Mouse (Mus musculus): ENCODE data around the gene Olfr118. TPM values are rescaled to one million over a fixed set of nuclear protein-coding genes. Genes with fewer than 3 reads are reported as not detected.
"Not testable (repeated sequence)": the region's sequence is repeated elsewhere in the genome, so short reads cannot be mapped to it uniquely, and the experiment has no call there.

The Olfr118 gene
- total and polyA plus RNA-seq, 3 experiments = not detected

DNA sequence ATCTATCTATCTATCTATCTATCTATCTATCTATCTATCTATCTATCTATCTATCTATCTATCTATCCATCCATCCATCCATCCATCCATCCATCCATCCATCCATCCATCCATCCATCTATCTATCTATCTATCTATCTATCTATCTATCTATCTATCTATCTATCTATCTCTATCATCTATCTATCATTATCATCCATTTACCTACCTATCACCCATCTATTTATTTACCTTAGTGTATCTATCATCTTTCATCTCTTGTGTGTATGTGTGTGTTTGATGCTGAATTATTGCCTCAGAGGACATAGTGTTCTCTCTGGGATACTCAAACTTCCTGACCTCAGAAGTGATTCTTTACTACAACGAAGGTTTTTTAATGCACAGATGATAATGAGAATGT lies 29.5 kb downstream of the Olfr118 start, which contains the start of gene Olfr119:
TSS of gene Olfr119 (plus strand) at position 301 of the 400 bp plus-strand sequence.
- dilution Hi-C loops (cut with MboI; ENCODE audit: extremely low pct_ligation_motif_present, extremely low pct_unique_long_range_greater_than_20kb, low sequenced_read_pairs); DNase-seq (ENCODE audit: extremely low read depth); H3K79me2 ChIP-seq (replicated peaks; ENCODE audit: control insufficient read depth, extremely low read depth, insufficient read depth, poor library complexity, severe bottlenecking); H3K4me1 ChIP-seq (ENCODE audit: control insufficient read depth in 1 of 2, insufficient read depth in 2 of 2); H3K27me3 ChIP-seq (replicated peaks); H3K4me3 ChIP-seq (replicated peaks in 1 of 3; ENCODE audit: low read depth in 2 of 3, low read length in 2 of 3, poor library complexity in 1 of 3); H3K36me3 ChIP-seq (replicated peaks in 1 of 2; ENCODE audit: control insufficient read depth in 1 of 2, insufficient read depth in 1 of 2, low read length in 1 of 2); in situ Hi-C loops (cut with MboI; ENCODE audit: low pct_ligation_motif_present, low pct_unique_long_range_greater_than_20kb, low sequenced_read_pairs); H3K4me2 ChIP-seq (ENCODE audit: insufficient read depth, low read depth, poor library complexity, severe bottlenecking); H3K27ac ChIP-seq (ENCODE audit: insufficient read depth, low read depth); H3K9me3 ChIP-seq (replicated peaks; ENCODE audit: low read length); H3K9ac ChIP-seq (ENCODE audit: insufficient read depth, low read depth): not testable (repeated sequence)

DNA sequence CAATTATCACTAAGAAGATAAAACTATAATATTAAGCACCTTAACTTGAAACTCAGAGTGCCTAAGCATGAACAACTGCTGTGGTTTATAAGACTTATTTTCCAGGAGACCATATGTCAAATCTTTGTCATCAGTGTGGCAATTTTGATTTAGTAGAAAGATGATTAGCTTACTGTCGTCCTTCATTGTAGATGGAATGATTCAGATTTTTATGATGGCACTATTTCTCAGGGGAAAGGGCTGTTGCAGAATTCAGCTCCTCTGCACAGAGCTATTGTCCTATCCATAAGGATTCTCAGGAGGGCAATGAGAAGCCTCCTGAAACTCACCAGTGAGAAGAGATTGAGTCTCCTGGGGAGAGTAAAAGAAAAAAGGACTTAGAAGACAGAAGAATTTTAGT lies 54.7 kb downstream of the Olfr118 start, which contains the start of gene Olfr120:
TSS of gene Olfr120 (plus strand) at position 301 of the 400 bp plus-strand sequence.
- peaks cover 7% of the 10 kb centered on the region for H3K9me3 ChIP-seq (replicated peaks; ENCODE audit: low read length)
- no peak for TF ChIP-seq GABPA (IDR thresholded peaks at IDR 0.05; ENCODE audit: insufficient replicate concordance, low read depth, low read length)
- no peak for TF ChIP-seq CHD1 (IDR thresholded peaks at IDR 0.05; ENCODE audit: low read depth, low read length)
- TF ChIP-seq ZC3H11A (IDR thresholded peaks at IDR 0.05; ENCODE audit: low read depth, low read length) = no peak
- no peak for TF ChIP-seq ETS1 (conservative IDR thresholded peaks at IDR 0.05; ENCODE audit: low read depth, low read length)
- no peak for TF ChIP-seq MXI1 (IDR thresholded peaks at IDR 0.05; ENCODE audit: low read depth, low read length)
- TF ChIP-seq MEF2A (IDR thresholded peaks at IDR 0.05; ENCODE audit: borderline replicate concordance, low read depth, low read length) = no peak
- no peak for TF ChIP-seq CTCF (conservative IDR thresholded peaks at IDR 0.05 in 1 of 2, IDR thresholded peaks at IDR 0.05 in 1 of 2; ENCODE audit: low read depth in 2 of 2, low read length in 2 of 2)
- no peak for TF ChIP-seq MYC (IDR thresholded peaks at IDR 0.05; ENCODE audit: low read depth, low read length)
- TF ChIP-seq NELFE (IDR thresholded peaks at IDR 0.05; ENCODE audit: low read depth, low read length) = no peak
- TF ChIP-seq USF1 (IDR thresholded peaks at IDR 0.05; ENCODE audit: low read depth, low read length) = no peak
- H3K9ac ChIP-seq (ENCODE audit: insufficient read depth, low read depth) = no peak within 1 kb of the TSS
- DNase-seq (ENCODE audit: extremely low read depth) = no peak
- H3K4me2 ChIP-seq (ENCODE audit: insufficient read depth, low read depth, poor library complexity, severe bottlenecking) = no peak within 1 kb of the TSS
- H3K27me3 ChIP-seq (replicated peaks) = no peaks in the 10 kb centered on the region
- H3K27ac ChIP-seq (ENCODE audit: insufficient read depth, low read depth) = no peak within 1 kb of the TSS
- no peaks in the 10 kb centered on the region for H3K79me2 ChIP-seq (replicated peaks; ENCODE audit: control insufficient read depth, extremely low read depth, insufficient read depth, poor library complexity, severe bottlenecking)
- H3K4me1 ChIP-seq (ENCODE audit: control insufficient read depth in 1 of 2, insufficient read depth in 2 of 2) = no peaks in the 10 kb centered on the region
- in situ Hi-C loops (cut with MboI; ENCODE audit: low pct_ligation_motif_present, low pct_unique_long_range_greater_than_20kb, low sequenced_read_pairs) (no loop called here), dilution Hi-C loops (cut with MboI; ENCODE audit: extremely low pct_ligation_motif_present, extremely low pct_unique_long_range_greater_than_20kb, low sequenced_read_pairs) (no loop called here)
- no peak within 1 kb of the TSS for H3K4me3 ChIP-seq (replicated peaks in 1 of 3; ENCODE audit: low read depth in 2 of 3, low read length in 2 of 3, poor library complexity in 1 of 3)
- H3K36me3 ChIP-seq (replicated peaks in 1 of 2; ENCODE audit: control insufficient read depth in 1 of 2, insufficient read depth in 1 of 2, low read length in 1 of 2) = no peaks in the 10 kb centered on the region

Other genes with a start within 250 kb of the Olfr118 start
- gene Olfr108, start 221.5 kb upstream of the Olfr118 start, total RNA-seq (2012; rRNA removed) = not detected in 2 replicates
- not detected in 2 replicates for gene Olfr108, start 221.5 kb upstream of the Olfr118 start, total RNA-seq (2014; rRNA removed)
- not detected in 2 replicates for gene Olfr108, start 221.5 kb upstream of the Olfr118 start, polyA plus RNA-seq (2012; ENCODE audit: insufficient read length, low read depth)
- gene Olfr109, start 208.1 kb upstream of the Olfr118 start, total RNA-seq (2012; rRNA removed) = not detected in 2 replicates
- gene Olfr109, start 208.1 kb upstream of the Olfr118 start, total RNA-seq (2014; rRNA removed) = not detected in 2 replicates
- gene Olfr109, start 208.1 kb upstream of the Olfr118 start, polyA plus RNA-seq (2012; ENCODE audit: insufficient read length, low read depth) = not detected in 2 replicates
- gene H2-M2, start 183.4 kb upstream of the Olfr118 start, total RNA-seq (2012; rRNA removed) = not detected in 2 replicates
- not detected in 2 replicates for gene H2-M2, start 183.4 kb upstream of the Olfr118 start, total RNA-seq (2014; rRNA removed)
- gene H2-M2, start 183.4 kb upstream of the Olfr118 start, polyA plus RNA-seq (2012; ENCODE audit: insufficient read length, low read depth) = 2.1 and 2.9 TPM in 2 replicates
- not detected in 2 replicates for gene Olfr110, start 174.5 kb upstream of the Olfr118 start, total RNA-seq (2012; rRNA removed)
- gene Olfr110, start 174.5 kb upstream of the Olfr118 start, total RNA-seq (2014; rRNA removed) = not detected in 2 replicates
- not detected in 2 replicates for gene Olfr110, start 174.5 kb upstream of the Olfr118 start, polyA plus RNA-seq (2012; ENCODE audit: insufficient read length, low read depth)
- not detected in 2 replicates for gene Olfr111, start 159.0 kb upstream of the Olfr118 start, total RNA-seq (2012; rRNA removed)
- gene Olfr111, start 159.0 kb upstream of the Olfr118 start, total RNA-seq (2014; rRNA removed) = not detected in 2 replicates
- not detected in 2 replicates for gene Olfr111, start 159.0 kb upstream of the Olfr118 start, polyA plus RNA-seq (2012; ENCODE audit: insufficient read length, low read depth)
- gene Olfr112, start 97.5 kb upstream of the Olfr118 start, total RNA-seq (2012; rRNA removed) = not detected in 2 replicates
- gene Olfr112, start 97.5 kb upstream of the Olfr118 start, total RNA-seq (2014; rRNA removed) = not detected in 2 replicates
- gene Olfr112, start 97.5 kb upstream of the Olfr118 start, polyA plus RNA-seq (2012; ENCODE audit: insufficient read length, low read depth) = not detected in 2 replicates
- not detected in 2 replicates for gene Olfr113, start 89.3 kb upstream of the Olfr118 start, total RNA-seq (2012; rRNA removed)
- not detected in 2 replicates for gene Olfr113, start 89.3 kb upstream of the Olfr118 start, total RNA-seq (2014; rRNA removed)
- gene Olfr113, start 89.3 kb upstream of the Olfr118 start, polyA plus RNA-seq (2012; ENCODE audit: insufficient read length, low read depth) = not detected in 2 replicates
- not detected in 2 replicates for gene Olfr114, start 74.2 kb upstream of the Olfr118 start, total RNA-seq (2012; rRNA removed)
- not detected in 2 replicates for gene Olfr114, start 74.2 kb upstream of the Olfr118 start, total RNA-seq (2014; rRNA removed)
- gene Olfr114, start 74.2 kb upstream of the Olfr118 start, polyA plus RNA-seq (2012; ENCODE audit: insufficient read length, low read depth) = not detected in 2 replicates
- gene Olfr115, start 39.9 kb upstream of the Olfr118 start, total RNA-seq (2012; rRNA removed) = not detected in 2 replicates
- gene Olfr115, start 39.9 kb upstream of the Olfr118 start, total RNA-seq (2014; rRNA removed) = not detected in 2 replicates
- gene Olfr115, start 39.9 kb upstream of the Olfr118 start, polyA plus RNA-seq (2012; ENCODE audit: insufficient read length, low read depth) = not detected in 2 replicates
- gene Olfr116, start 39.8 kb upstream of the Olfr118 start, total RNA-seq (2012; rRNA removed) = not detected in 2 replicates
- not detected in 2 replicates for gene Olfr116, start 39.8 kb upstream of the Olfr118 start, total RNA-seq (2014; rRNA removed)
- gene Olfr116, start 39.8 kb upstream of the Olfr118 start, polyA plus RNA-seq (2012; ENCODE audit: insufficient read length, low read depth) = not detected in 2 replicates
- not detected in 2 replicates for gene Olfr117, start 3.2 kb upstream of the Olfr118 start, total RNA-seq (2012; rRNA removed)
- not detected in 2 replicates for gene Olfr117, start 3.2 kb upstream of the Olfr118 start, total RNA-seq (2014; rRNA removed)
- gene Olfr117, start 3.2 kb upstream of the Olfr118 start, polyA plus RNA-seq (2012; ENCODE audit: insufficient read length, low read depth) = not detected in 2 replicates
- gene Olfr119, start 29.6 kb downstream of the Olfr118 start, total RNA-seq (2012; rRNA removed) = not detected in 2 replicates
- gene Olfr119, start 29.6 kb downstream of the Olfr118 start, total RNA-seq (2014; rRNA removed) = not detected in 2 replicates
- gene Olfr119, start 29.6 kb downstream of the Olfr118 start, polyA plus RNA-seq (2012; ENCODE audit: insufficient read length, low read depth) = not detected in 2 replicates
- not detected in 2 replicates for gene Olfr120, start 54.8 kb downstream of the Olfr118 start, total RNA-seq (2012; rRNA removed)
- gene Olfr120, start 54.8 kb downstream of the Olfr118 start, total RNA-seq (2014; rRNA removed) = not detected in 2 replicates
- gene Olfr120, start 54.8 kb downstream of the Olfr118 start, polyA plus RNA-seq (2012; ENCODE audit: insufficient read length, low read depth) = not detected in 2 replicates
- gene Olfr121, start 81.9 kb downstream of the Olfr118 start, total RNA-seq (2012; rRNA removed) = not detected in 2 replicates
- not detected in 2 replicates for gene Olfr121, start 81.9 kb downstream of the Olfr118 start, total RNA-seq (2014; rRNA removed)
- gene Olfr121, start 81.9 kb downstream of the Olfr118 start, polyA plus RNA-seq (2012; ENCODE audit: insufficient read length, low read depth) = not detected in 2 replicates
- not detected in 2 replicates for gene Olfr122, start 101.6 kb downstream of the Olfr118 start, total RNA-seq (2012; rRNA removed)
- gene Olfr122, start 101.6 kb downstream of the Olfr118 start, total RNA-seq (2014; rRNA removed) = not detected in 2 replicates
- not detected in 2 replicates for gene Olfr122, start 101.6 kb downstream of the Olfr118 start, polyA plus RNA-seq (2012; ENCODE audit: insufficient read length, low read depth)
- not detected in 2 replicates for gene Olfr123, start 126.5 kb downstream of the Olfr118 start, total RNA-seq (2012; rRNA removed)
- gene Olfr123, start 126.5 kb downstream of the Olfr118 start, total RNA-seq (2014; rRNA removed) = not detected in 2 replicates
- gene Olfr123, start 126.5 kb downstream of the Olfr118 start, polyA plus RNA-seq (2012; ENCODE audit: insufficient read length, low read depth) = not detected in 2 replicates
- not detected in 2 replicates for gene Olfr124, start 132.9 kb downstream of the Olfr118 start, total RNA-seq (2012; rRNA removed)
- not detected in 2 replicates for gene Olfr124, start 132.9 kb downstream of the Olfr118 start, total RNA-seq (2014; rRNA removed)
- gene Olfr124, start 132.9 kb downstream of the Olfr118 start, polyA plus RNA-seq (2012; ENCODE audit: insufficient read length, low read depth) = not detected in 2 replicates
- not detected in 2 replicates for gene Olfr125, start 166.0 kb downstream of the Olfr118 start, total RNA-seq (2012; rRNA removed)
- not detected in 2 replicates for gene Olfr125, start 166.0 kb downstream of the Olfr118 start, total RNA-seq (2014; rRNA removed)
- not detected in 2 replicates for gene Olfr125, start 166.0 kb downstream of the Olfr118 start, polyA plus RNA-seq (2012; ENCODE audit: insufficient read length, low read depth)
- gene Olfr126, start 180.5 kb downstream of the Olfr118 start, total RNA-seq (2012; rRNA removed) = not detected in 2 replicates
- not detected in 2 replicates for gene Olfr126, start 180.5 kb downstream of the Olfr118 start, total RNA-seq (2014; rRNA removed)
- not detected in 2 replicates for gene Olfr126, start 180.5 kb downstream of the Olfr118 start, polyA plus RNA-seq (2012; ENCODE audit: insufficient read length, low read depth)
- not detected in 2 replicates for gene Olfr127, start 233.4 kb downstream of the Olfr118 start, total RNA-seq (2012; rRNA removed)
- gene Olfr127, start 233.4 kb downstream of the Olfr118 start, total RNA-seq (2014; rRNA removed) = not detected in 2 replicates
- 0.07 and 0.10 TPM in 2 replicates for gene Olfr127, start 233.4 kb downstream of the Olfr118 start, polyA plus RNA-seq (2012; ENCODE audit: insufficient read length, low read depth)